Mouse (Mus musculus) stomach, embryonic 14.5 days (tissue): ENCODE measurements around the gene Taar8c. TPM values are rescaled to one million over a fixed set of nuclear protein-coding genes. Genes with fewer than 3 reads are reported as not detected.

Experiments used
- polyA plus RNA-seq: library from polyadenylated mRNA; unstranded; fragments of >200 nt; fragmentation: Nextera tagmentation; extraction: Ambion mirVana; gene quantifications from 2 replicates; pipeline ENCODE4 v1.2.1, GENCODE M21; 2014

The Taar8c gene
- polyA plus RNA-seq, 1 experiment from 2014 or later = not detected

Other genes with a start within 250 kb of the Taar8c start
- 1.9 and 2.5 TPM in 2 replicates for gene Vnn1, start 207.2 kb downstream of the Taar8c start, polyA plus RNA-seq
- gene Taar1, start 181.6 kb downstream of the Taar8c start, polyA plus RNA-seq = not detected in 2 replicates
- not detected in 2 replicates for gene Taar2, start 163.3 kb downstream of the Taar8c start, polyA plus RNA-seq
- not detected in 2 replicates for gene Taar3, start 152.4 kb downstream of the Taar8c start, polyA plus RNA-seq
- not detected in 2 replicates for gene Taar4, start 141.4 kb downstream of the Taar8c start, polyA plus RNA-seq
- not detected in 2 replicates for gene Taar5, start 131.2 kb downstream of the Taar8c start, polyA plus RNA-seq
- not detected in 2 replicates for gene Taar6, start 116.3 kb downstream of the Taar8c start, polyA plus RNA-seq
- not detected in 2 replicates for gene Taar7a, start 108.4 kb downstream of the Taar8c start, polyA plus RNA-seq
- gene Taar7b, start 102.0 kb downstream of the Taar8c start, polyA plus RNA-seq = not detected in 2 replicates
- gene Taar7d, start 74.7 kb downstream of the Taar8c start, polyA plus RNA-seq = not detected in 2 replicates
- gene Taar7e, start 64.3 kb downstream of the Taar8c start, polyA plus RNA-seq = not detected in 2 replicates
- gene Taar7f, start 52.4 kb downstream of the Taar8c start, polyA plus RNA-seq = not detected in 2 replicates
- gene Taar8a, start 25.4 kb downstream of the Taar8c start, polyA plus RNA-seq = not detected in 2 replicates
- gene Taar8b, start 9.6 kb downstream of the Taar8c start, polyA plus RNA-seq = not detected in 2 replicates
- gene Taar9, start 7.6 kb upstream of the Taar8c start, polyA plus RNA-seq = not detected in 2 replicates
- 93.1 and 93.2 TPM in 2 replicates for gene Stx7, start 47.4 kb upstream of the Taar8c start, polyA plus RNA-seq
- gene Moxd1, start 121.6 kb upstream of the Taar8c start, polyA plus RNA-seq = 11.2 and 16.1 TPM in 2 replicates